Mouse (Mus musculus): ENCODE results near the gene Thap2.

- TF ChIP-seq CTCF (IDR thresholded peaks at IDR 0.05; ENCODE audit: low read depth) (no peak; the same call in 1 of the 2 replicates), EP300 (IDR thresholded peaks at IDR 0.05; ENCODE audit: low read depth) (no peak)
Measured at GRCm38 (mm10) chr10:115359066-115359465, 25.2 kb downstream of the Thap2 start.
